Mouse (Mus musculus) urinary bladder, postnatal 10 days (tissue): ENCODE results near the gene Sp9.

Experiments
- DNase-seq: peaks from one replicate; pipeline ENCODE4 v3.0.0; 2022; ENCODE audit warnings: low spot score

The Sp9 gene

GRCm38 (mm10) chr2:73312152-73313116 lies 40.7 kb downstream of the Sp9 start, which contains the start of the genes Scrn3 and Cir1:
Gene Scrn3 (plus strand): TSS chr2:73312601.
Gene Cir1 (minus strand): TSS chr2:73312701.
- DNase-seq: peak; percentile 76

GRCm38 (mm10) chr2:73313117-73313501 lies 41.4 kb downstream of the Sp9 start:
- no peak for DNase-seq

- DNase-seq: no peak
These were observed 42.6 kb downstream of the Sp9 start for GRCm38 (mm10) chr2:73314311-73314710.

GRCm38 (mm10) chr2:73317426-73317825 lies 45.7 kb downstream of the Sp9 start:
- DNase-seq: no peak

- no peak for DNase-seq
These were observed 47.5 kb downstream of the Sp9 start for GRCm38 (mm10) chr2:73319218-73319617.

GRCm38 (mm10) chr2:73322991-73323390 lies 51.3 kb downstream of the Sp9 start:
- DNase-seq: no peak

- no peak for DNase-seq
These were observed 54.1 kb downstream of the Sp9 start for GRCm38 (mm10) chr2:73325871-73326270.
